In the genomic region with DNA sequence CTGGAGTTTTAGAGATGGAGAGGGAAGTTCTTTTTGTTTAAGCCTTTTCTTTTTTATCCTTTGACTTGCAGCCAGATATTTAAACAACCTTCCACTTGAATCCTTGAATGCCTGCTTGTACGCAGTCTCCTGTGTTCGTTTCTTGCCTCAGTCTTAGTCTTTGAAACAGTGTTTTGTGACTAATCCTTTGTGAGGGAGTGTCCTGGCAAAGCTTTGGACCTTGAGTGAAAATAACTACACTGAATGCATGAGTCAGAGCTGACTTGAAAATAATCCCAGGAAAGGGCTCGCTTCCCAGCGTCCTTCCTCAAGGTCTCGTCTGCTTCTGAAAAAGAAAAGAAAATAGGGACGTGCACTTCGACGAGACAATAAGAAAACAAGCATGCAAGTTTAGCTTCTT, we compare ENCODE assay signal across 11 mouse cellular contexts. TPM values are rescaled to one million over a fixed set of nuclear protein-coding genes. Genes with fewer than 3 reads are reported as not detected.
DNase-seq lines count a peak whose midpoint lies in the region; ATAC-seq and TF ChIP-seq lines count a peak whose summit lies in the region.
"Had no signal": no experiment of that assay in that cellular context is flagged by ENCODE, and none has a peak within 500 bp of the region (broad histone marks: within the 10 kb centered on the region; RNA-seq: fewer than 3 reads in every experiment).

No protein-coding gene starts in this region.

- peaks cover 32% of the 10 kb centered on the region; the same call in 1 of the 2 replicates for H3K36me3 ChIP-seq in lung, postnatal 0 days (ENCODE audit: insufficient read depth, low read length)
- no peaks in the 10 kb centered on the region for H3K36me3 ChIP-seq in myocyte (ENCODE audit: control insufficient read depth, insufficient read depth)
- peaks cover 61% of the 10 kb centered on the region for H3K36me3 ChIP-seq in midbrain, postnatal 0 days (ENCODE audit: insufficient read depth, low read length)

- DNase-seq in lung, postnatal 0 days (ENCODE audit: low spot score) = peak; percentile 57
- no peak for DNase-seq in lung, postnatal 10 days
- DNase-seq in adrenal gland, adult (ENCODE audit: inconsistent age in 2 of 2, low spot score in 1 of 2) = peak; percentile 76 to 92
- peak; percentile 30 for DNase-seq in fat pad, adult 2 months (ENCODE audit: extremely low read depth, low read depth, low spot score)
- no peak for DNase-seq in midbrain, postnatal 0 days (ENCODE audit: low spot score)
- DNase-seq in urinary bladder, postnatal 25 days (ENCODE audit: low spot score) = no peak
- no peak for DNase-seq in thymus, postnatal 10 days (ENCODE audit: low spot score in 2 of 2)

- H3K79me2 ChIP-seq in myocyte (ENCODE audit: control insufficient read depth, insufficient read depth) = no peaks in the 10 kb centered on the region

- no peak overlapping the region for H3K27ac ChIP-seq in lung, postnatal 0 days (ENCODE audit: low read length)
- H3K27ac ChIP-seq in midbrain, postnatal 0 days (ENCODE audit: low read depth, low read length) = no peak overlapping the region
- H3K27ac ChIP-seq: intestine, embryonic 15.5 days; liver, embryonic 14.5 days had no signal

- H3K4me2 ChIP-seq in lung, postnatal 0 days (replicated peaks; ENCODE audit: low read depth, low read length) = no peak overlapping the region
- H3K4me2 ChIP-seq in myocyte (ENCODE audit: low read depth) = peak overlapping the region; percentile 86
- H3K4me2 ChIP-seq in midbrain, postnatal 0 days (ENCODE audit: low read depth, low read length, poor library complexity, severe bottlenecking) = no peak overlapping the region
- H3K4me2 ChIP-seq: intestine, embryonic 15.5 days had no signal

- TF ChIP-seq POLR2A in myocyte (IDR thresholded peaks at IDR 0.05; ENCODE audit: insufficient read length, low read depth) = no peak

- H3K9ac ChIP-seq in lung, postnatal 0 days (replicated peaks; ENCODE audit: low read depth) = no peak overlapping the region
- H3K9ac ChIP-seq in midbrain, postnatal 0 days (replicated peaks; ENCODE audit: low read length, poor library complexity, severe bottlenecking) = no peak overlapping the region
- H3K9ac ChIP-seq: intestine, embryonic 15.5 days; liver, embryonic 14.5 days had no signal

- no peaks in the 10 kb centered on the region for H3K27me3 ChIP-seq in lung, postnatal 0 days (replicated peaks; ENCODE audit: insufficient read depth, low read length)
- H3K27me3 ChIP-seq in myocyte (ENCODE audit: control insufficient read depth, insufficient read depth, insufficient read length) = no peaks in the 10 kb centered on the region
- no peaks in the 10 kb centered on the region for H3K27me3 ChIP-seq in midbrain, postnatal 0 days (ENCODE audit: insufficient read depth, low read length)
- H3K27me3 ChIP-seq: intestine, embryonic 15.5 days had no signal

- no peaks in the 10 kb centered on the region for H3K4me1 ChIP-seq in lung, postnatal 0 days (ENCODE audit: insufficient read depth, low read depth, low read length)
- no peaks in the 10 kb centered on the region for H3K4me1 ChIP-seq in midbrain, postnatal 0 days (ENCODE audit: insufficient read depth, low read length)
- H3K4me1 ChIP-seq: intestine, embryonic 15.5 days had no signal

- TF ChIP-seq CTCF in lung, postnatal 0 days (IDR thresholded peaks at IDR 0.05) = no peak
- TF ChIP-seq CTCF in midbrain, postnatal 0 days (IDR thresholded peaks at IDR 0.05) = no peak

- 70% methylated on average over 8 of the region's 8 CpGs for WGBS in lung, postnatal 0 days
- 59% methylated on average over 8 of the region's 8 CpGs for WGBS in midbrain, postnatal 0 days

- TF ChIP-seq EP300 in lung, postnatal 0 days (IDR thresholded peaks at IDR 0.05) = no peak

- H3K9me3 ChIP-seq in lung, postnatal 0 days (ENCODE audit: low read length) = no peaks in the 10 kb centered on the region
- no peaks in the 10 kb centered on the region for H3K9me3 ChIP-seq in midbrain, postnatal 0 days (ENCODE audit: low read length)
- H3K9me3 ChIP-seq: intestine, embryonic 15.5 days had no signal

- no peak overlapping the region for H3K4me3 ChIP-seq in lung, postnatal 0 days (ENCODE audit: low read depth, low read length)
- H3K4me3 ChIP-seq in myocyte = no peak overlapping the region
- H3K4me3 ChIP-seq in midbrain, postnatal 0 days (ENCODE audit: low read depth, low read length) = no peak overlapping the region
- H3K4me3 ChIP-seq: intestine, embryonic 15.5 days had no signal

- no peak overlapping the region for H3ac ChIP-seq in myocyte (ENCODE audit: control insufficient read depth, insufficient read length)

- peak; percentile 71 for ATAC-seq in lung, postnatal 0 days
- no peak for ATAC-seq in midbrain, postnatal 0 days (ENCODE audit: low FRiP score)
- ATAC-seq: intestine, embryonic 15.5 days had no signal

TF ChIP-seq in myocyte, 11 proteins besides CTCF, POLR2A, EP300 and RAD21:
- TF ChIP-seq E2F4 (IDR thresholded peaks at IDR 0.05; ENCODE audit: insufficient read depth) (no peak), REST (IDR thresholded peaks at IDR 0.05; ENCODE audit: insufficient read depth, insufficient read length) (no peak), SRF (IDR thresholded peaks at IDR 0.05; ENCODE audit: control insufficient read depth, insufficient read length, low read depth) (no peak), TCF12 (IDR thresholded peaks at IDR 0.05; ENCODE audit: insufficient read depth, poor library complexity, severe bottlenecking) (no peak), USF1 (IDR thresholded peaks at IDR 0.05; ENCODE audit: low read depth) (no peak), MYOG (IDR thresholded peaks at IDR 0.05; ENCODE audit: control insufficient read depth in 1 of 3, insufficient read depth in 1 of 3, insufficient read length in 2 of 3, low read depth in 2 of 3) (no peak), MAX (IDR thresholded peaks at IDR 0.05; ENCODE audit: low read depth) (no peak), POLR2AphosphoS2 (IDR thresholded peaks at IDR 0.05; ENCODE audit: insufficient read length, low read depth) (no peak), TCF3 (IDR thresholded peaks at IDR 0.05; ENCODE audit: insufficient read length, low read depth) (no peak), MYOD1 (IDR thresholded peaks at IDR 0.05; ENCODE audit: control insufficient read depth in 1 of 3, insufficient read length in 2 of 3, low read depth in 2 of 3) (no peak), CEBPB (IDR thresholded peaks at IDR 0.05; ENCODE audit: insufficient read depth, poor library complexity, severe bottlenecking) (no peak)

RNA-seq across cellular contexts. Expression of gene Exoc1, which starts 11.1 kb away (rescaled TPM):
- polyA plus RNA-seq in lung, postnatal 0 days (2015; fragmentation: Nextera tagmentation; extraction: Ambion mirVana) = 13.9 and 14.0 TPM in 2 replicates
- polyA plus RNA-seq in myocyte (2012; fragmentation: generic; extraction: Trizol) = 16.8 TPM
- total RNA-seq in midbrain, postnatal 0 days (2014; rRNA removed) = 60.7 and 95.4 TPM in 2 replicates
- 49.8 and 51.0 TPM in 2 replicates for polyA plus RNA-seq in midbrain, postnatal 0 days (2015; fragmentation: Nextera tagmentation; extraction: Ambion mirVana)

RNA-seq across cellular contexts. Expression of gene Cep135, which starts 48.3 kb away (rescaled TPM):
- polyA plus RNA-seq in lung, postnatal 0 days (2015; fragmentation: Nextera tagmentation; extraction: Ambion mirVana) = 3.8 and 4.1 TPM in 2 replicates
- 1.1 TPM for polyA plus RNA-seq in myocyte (2012; fragmentation: generic; extraction: Trizol)
- total RNA-seq in midbrain, postnatal 0 days (2014; rRNA removed) = 4.0 and 4.9 TPM in 2 replicates
- polyA plus RNA-seq in midbrain, postnatal 0 days (2015; fragmentation: Nextera tagmentation; extraction: Ambion mirVana) = 2.1 and 2.5 TPM in 2 replicates

RNA-seq across cellular contexts. Expression of gene Gm7271, which starts 56.3 kb away (rescaled TPM):
- polyA plus RNA-seq in lung, postnatal 0 days (2015; fragmentation: Nextera tagmentation; extraction: Ambion mirVana) = not detected in 2 replicates
- polyA plus RNA-seq in myocyte (2012; fragmentation: generic; extraction: Trizol) = not detected
- not detected in 2 replicates for total RNA-seq in midbrain, postnatal 0 days (2014; rRNA removed)
- polyA plus RNA-seq in midbrain, postnatal 0 days (2015; fragmentation: Nextera tagmentation; extraction: Ambion mirVana) = 0.21 TPM in 1 of 2 replicates, not detected in the other
- polyA plus RNA-seq: intestine, embryonic 15.5 days; liver, embryonic 14.5 days; thymus, postnatal 0 days had no signal

Comparison
In these comparisons a context has a peak if more than half of its experiments do, and no peak if none do; other contexts are left out.
1. DNase-seq: peak in lung, postnatal 0 days (single experiment), adrenal gland, adult (2 of 2) and fat pad, adult 2 months (single experiment); none in lung, postnatal 10 days (single experiment), midbrain, postnatal 0 days (single experiment), urinary bladder, postnatal 25 days (single experiment) and thymus, postnatal 10 days (0 of 2).